Mouse (Mus musculus) lung, postnatal 0 days (tissue): ENCODE results near the gene Tpd52l1. TPM values are rescaled to one million over a fixed set of nuclear protein-coding genes. Genes with fewer than 3 reads are reported as not detected.

ENCODE experiments used
- ATAC-seq: fragments of 200-750 bp; cut with Nextera tagmentation; 2 replicates; pipeline ENCODE4 v1.8.0; 2017; ENCODE audit warnings: moderate library complexity
- DNase-seq: peaks from one replicate; pipeline ENCODE4 v3.0.0-alpha.2; 2016; ENCODE audit warnings: low spot score
- H3K27ac ChIP-seq: fragments of 300-500 bp; sonication (generic); 2 replicates; pipeline ENCODE4 v1.5.1; 2014; ENCODE audit warnings: antibody characterized with exemption, mild to moderate bottlenecking, low read length, mixed read lengths
- H3K27me3 ChIP-seq: fragments of 300-500 bp; sonication (generic); replicated peaks from 2 replicates; pipeline ENCODE4 v1.6.1; 2014; ENCODE audit warnings: low read length, mixed read lengths; ENCODE audit not compliant: insufficient read depth
- H3K36me3 ChIP-seq: fragments of 300-500 bp; sonication (generic); 2 replicates; pipeline ENCODE4 v1.6.1; 2014; ENCODE audit warnings: low read length, mixed read lengths; ENCODE audit not compliant: insufficient read depth
- H3K4me1 ChIP-seq: fragments of 300-500 bp; sonication (generic); 2 replicates; pipeline ENCODE4 v1.6.1; 2014; ENCODE audit warnings: antibody characterized with exemption, low read depth, low read length, mixed read lengths; ENCODE audit not compliant: insufficient read depth
- H3K4me2 ChIP-seq: fragments of 300-500 bp; sonication (generic); replicated peaks from 2 replicates; pipeline ENCODE4 v1.6.1; 2014; ENCODE audit warnings: low read depth, mild to moderate bottlenecking, low read length, moderate library complexity, mixed read lengths
- H3K4me3 ChIP-seq: fragments of 300-500 bp; sonication (generic); 2 replicates; pipeline ENCODE4 v1.5.1; 2014; ENCODE audit warnings: low read depth, low read length
- H3K9ac ChIP-seq: fragments of 300-500 bp; sonication (generic); replicated peaks from 2 replicates; pipeline ENCODE4 v1.6.1; 2014; ENCODE audit warnings: low read depth, mild to moderate bottlenecking
- H3K9me3 ChIP-seq: fragments of 300-500 bp; sonication (generic); 2 replicates; pipeline ENCODE4 v1.6.1; 2016; ENCODE audit warnings: low read length, mixed read lengths
- CTCF ChIP-seq: IDR thresholded peaks from 2 replicates; pipeline ENCODE4 v1.5.1; 2016; ENCODE audit warnings: antibody characterized with exemption, mild to moderate bottlenecking
- EP300 ChIP-seq: IDR thresholded peaks from 2 replicates; pipeline ENCODE4 v1.6.1; 2016; ENCODE audit warnings: antibody characterized with exemption, mild to moderate bottlenecking, control low read depth
- WGBS: fragments of 180-500 bp; shearing (Covaris S2); extraction: QIAGEN DNeasy Blood & Tissue Kit; methylation state at CpG from one replicate; pipeline ENCODE4 v1.1.7; 2014; 5-methylcytosine and 5-hydroxymethylcytosine counted together
- polyA plus RNA-seq: library from polyadenylated mRNA; unstranded; fragments of >200 nt; fragmentation: Nextera tagmentation; extraction: Ambion mirVana; gene quantifications from 2 replicates; pipeline ENCODE4 v1.2.1, GENCODE M21; 2015

Gene Tpd52l1
- polyA plus RNA-seq, 1 experiment from 2014 or later = 7.7 TPM

DNA sequence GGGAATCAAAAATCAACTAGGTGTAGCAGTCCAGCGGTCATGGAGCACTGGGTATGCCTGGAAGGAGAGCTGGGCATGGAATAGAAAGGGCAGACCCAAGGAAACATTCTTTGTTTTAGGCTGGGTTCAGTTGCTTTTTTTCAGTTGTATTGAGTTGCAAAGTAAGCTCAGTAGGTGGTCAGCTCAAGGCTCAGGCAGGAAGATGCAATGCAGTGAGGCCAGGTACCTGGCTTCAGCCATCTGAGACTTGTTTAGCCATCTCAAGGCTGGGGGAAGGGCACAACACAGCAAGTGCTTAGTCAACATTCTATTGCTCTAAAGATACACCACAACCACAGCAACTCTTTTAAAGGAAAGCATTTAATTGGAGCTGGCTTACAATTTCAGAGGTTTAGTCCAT, 11.0 kb upstream of the Tpd52l1 start:
- Histone ChIP-seq H3K4me1 (no peaks in the 10 kb centered on the region), H3K9me3 (no peaks in the 10 kb centered on the region), H3K4me2 (no peak overlapping the region), H3K36me3 (no peaks in the 10 kb centered on the region), H3K27me3 (no peaks in the 10 kb centered on the region), H3K27ac (no peak overlapping the region), H3K4me3 (no peak overlapping the region), H3K9ac (no peak overlapping the region)
- no peak for DNase-seq
- no peak for TF ChIP-seq EP300
- TF ChIP-seq CTCF = no peak
- no peak for ATAC-seq
- WGBS = 59% methylated on average over 1 of the region's 1 CpGs

DNA sequence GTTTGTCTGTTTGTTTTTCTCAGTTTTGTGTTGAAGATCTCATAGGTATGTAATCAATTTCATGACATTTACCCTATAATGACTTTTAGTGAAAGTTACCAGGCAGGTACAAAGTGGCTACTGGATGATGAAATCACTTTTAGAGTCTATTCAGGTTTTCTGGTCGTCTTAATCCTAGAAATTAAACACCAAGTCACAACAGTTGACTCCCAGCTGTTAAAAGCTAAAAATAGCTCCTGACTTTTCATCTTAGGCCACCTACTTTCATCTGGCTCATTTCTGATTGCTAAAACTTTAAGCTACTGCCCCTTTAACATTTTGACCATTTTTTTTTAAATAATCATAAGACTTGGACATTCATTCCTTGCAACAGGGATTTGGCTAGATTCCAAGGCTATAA, 1.3 kb upstream of the Tpd52l1 start:
- 17% methylated on average over 1 of the region's 1 CpGs for WGBS

DNA sequence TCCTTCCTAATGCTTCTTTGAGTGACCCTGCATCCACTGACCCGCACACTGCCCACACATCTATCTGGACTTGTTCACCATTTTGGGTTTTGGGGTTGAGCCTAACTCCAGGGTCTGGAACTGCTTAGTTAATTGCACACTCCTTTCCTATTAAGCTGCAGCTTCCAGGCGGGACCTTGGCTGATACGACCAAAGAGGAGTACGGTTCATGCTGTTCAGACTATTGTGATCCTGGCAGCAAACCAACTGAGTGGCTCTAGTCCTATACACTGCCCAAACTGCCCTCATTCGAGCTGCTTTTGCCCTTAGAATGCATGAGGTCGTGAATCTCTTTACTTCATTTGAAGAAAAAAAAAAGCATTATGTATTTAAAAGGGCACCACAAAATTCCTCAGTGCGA, 1.6 kb downstream of the Tpd52l1 start:
- no peaks in the 10 kb centered on the region for H3K27me3 ChIP-seq
- TF ChIP-seq EP300 (no peak), CTCF (no peak)
- no peak overlapping the region for H3K4me2 ChIP-seq
- 75% methylated on average over 7 of the region's 7 CpGs for WGBS
- H3K9me3 ChIP-seq = no peaks in the 10 kb centered on the region
- no peaks in the 10 kb centered on the region for H3K4me1 ChIP-seq
- no peak overlapping the region for H3K27ac ChIP-seq
- no peak overlapping the region for H3K4me3 ChIP-seq
- H3K36me3 ChIP-seq = no peaks in the 10 kb centered on the region
- H3K9ac ChIP-seq = no peak overlapping the region
- ATAC-seq (no peak), DNase-seq (no peak)

More for the DNA sequence above, 1.3 kb upstream of the Tpd52l1 start:
- Histone ChIP-seq H3K4me2 (no peak overlapping the region), H3K9ac (no peak overlapping the region), H3K4me1 (no peaks in the 10 kb centered on the region), H3K36me3 (no peaks in the 10 kb centered on the region), H3K4me3 (no peak overlapping the region), H3K27ac (no peak overlapping the region), H3K9me3 (no peaks in the 10 kb centered on the region), H3K27me3 (no peaks in the 10 kb centered on the region)
- no peak for DNase-seq
- no peak for TF ChIP-seq CTCF
- no peak for TF ChIP-seq EP300
- no peak for ATAC-seq

DNA sequence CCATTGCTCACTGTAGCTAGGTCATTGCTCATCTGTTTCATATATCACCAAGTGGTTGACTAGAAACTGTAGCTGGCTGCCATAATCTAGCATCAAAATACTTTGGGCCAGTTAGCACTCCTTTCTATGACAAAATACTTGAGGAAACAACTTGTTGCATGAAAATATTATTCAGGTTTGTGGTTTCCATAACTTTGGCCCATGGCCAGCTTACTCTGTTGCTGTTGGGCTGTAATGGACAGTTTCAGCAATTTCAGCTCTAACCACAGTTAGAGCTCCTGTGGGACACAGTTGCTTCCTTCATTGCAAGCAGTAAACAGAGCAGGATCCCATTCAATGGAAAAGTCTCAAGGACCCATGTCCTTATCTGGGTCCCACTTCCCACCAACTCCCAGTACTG, 4.3 kb downstream of the Tpd52l1 start:
- ATAC-seq = no peak

DNA sequence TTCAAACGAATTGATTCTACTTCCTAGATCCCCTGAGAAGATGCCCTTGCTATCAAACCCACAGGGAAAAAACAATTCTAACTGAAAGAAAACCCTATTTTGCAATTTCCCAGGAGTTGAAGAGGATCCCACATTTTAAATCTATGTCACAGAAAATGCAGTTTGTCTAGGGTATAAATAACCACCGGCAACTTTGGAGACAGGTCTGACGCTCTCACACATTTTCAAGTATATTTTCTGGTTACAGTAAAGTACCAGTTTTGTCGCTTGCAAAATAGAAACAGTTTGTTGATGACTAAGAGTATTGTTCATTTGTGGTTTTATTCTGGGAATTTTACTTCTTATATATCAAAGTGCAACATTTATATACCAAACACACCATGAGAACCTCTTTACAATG, 9.7 kb downstream of the Tpd52l1 start:
- Histone ChIP-seq H3K4me3 (no peak overlapping the region), H3K36me3 (no peaks in the 10 kb centered on the region), H3K4me2 (no peak overlapping the region), H3K27ac (no peak overlapping the region), H3K9me3 (no peaks in the 10 kb centered on the region), H3K27me3 (no peaks in the 10 kb centered on the region), H3K4me1 (no peaks in the 10 kb centered on the region), H3K9ac (no peak overlapping the region)
- DNase-seq (no peak), ATAC-seq (no peak)
- TF ChIP-seq EP300 (no peak), CTCF (no peak)
- 80% methylated on average over 4 of the region's 4 CpGs for WGBS

More for the DNA sequence above, 4.3 kb downstream of the Tpd52l1 start:
- TF ChIP-seq CTCF = no peak
- TF ChIP-seq EP300 = no peak
- H3K36me3 ChIP-seq = no peaks in the 10 kb centered on the region
- no peaks in the 10 kb centered on the region for H3K4me1 ChIP-seq
- DNase-seq = no peak
- no peak overlapping the region for H3K4me3 ChIP-seq
- H3K27ac ChIP-seq = no peak overlapping the region
- H3K27me3 ChIP-seq = no peaks in the 10 kb centered on the region
- H3K9me3 ChIP-seq = no peaks in the 10 kb centered on the region
- no peak overlapping the region for H3K4me2 ChIP-seq
- no peak overlapping the region for H3K9ac ChIP-seq

DNA sequence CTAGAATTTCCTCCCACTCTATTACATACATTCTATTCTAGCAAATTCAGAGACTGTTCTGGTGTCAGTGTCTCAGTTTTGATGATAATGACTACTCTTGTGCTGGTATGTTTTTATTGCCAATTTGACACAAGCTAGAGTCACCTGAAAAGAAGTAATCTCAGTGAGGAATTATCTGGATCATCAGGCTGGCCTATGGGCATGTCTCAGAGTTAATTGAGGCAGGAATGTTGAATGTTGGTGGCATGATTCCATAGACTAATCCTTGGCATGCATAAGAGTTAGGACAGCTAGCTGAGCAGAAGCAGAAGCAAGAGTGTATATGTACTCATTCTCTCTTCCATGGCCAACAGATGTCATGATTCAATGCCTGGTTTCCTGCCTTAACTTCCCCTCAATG, 27.8 kb downstream of the Tpd52l1 start:
- Histone ChIP-seq H3K27ac (no peak overlapping the region), H3K9ac (no peak overlapping the region), H3K4me3 (no peak overlapping the region), H3K36me3 (no peaks in the 10 kb centered on the region), H3K27me3 (no peaks in the 10 kb centered on the region), H3K9me3 (no peaks in the 10 kb centered on the region), H3K4me1 (no peaks in the 10 kb centered on the region), H3K4me2 (no peak overlapping the region)
- ATAC-seq (no peak), DNase-seq (no peak)
- TF ChIP-seq EP300 (no peak), CTCF (no peak)

DNA sequence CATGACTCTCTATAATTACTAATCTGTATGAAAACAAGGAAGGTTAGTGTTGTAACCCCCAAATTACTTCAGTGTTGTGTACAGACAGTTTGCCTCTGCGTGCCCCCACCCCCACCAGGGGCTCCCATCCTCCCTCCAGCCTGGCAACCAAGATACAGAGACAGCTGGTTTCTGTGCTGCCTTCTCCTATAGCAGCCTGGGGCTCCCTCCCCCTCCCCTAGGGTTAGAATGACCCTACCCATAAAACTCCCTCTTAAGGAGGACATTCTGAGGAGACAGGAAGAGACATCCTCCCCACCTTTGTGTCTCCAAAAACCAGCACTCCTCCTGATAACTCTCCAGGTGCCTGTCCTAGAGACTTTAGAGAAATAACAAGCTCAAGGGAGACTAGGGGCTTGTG, 52.8 kb downstream of the Tpd52l1 start:
- no peaks in the 10 kb centered on the region for H3K36me3 ChIP-seq
- no peaks in the 10 kb centered on the region for H3K4me1 ChIP-seq
- H3K9ac ChIP-seq = no peak overlapping the region
- H3K9me3 ChIP-seq = no peaks in the 10 kb centered on the region
- H3K4me3 ChIP-seq = no peak overlapping the region
- ATAC-seq (no peak), DNase-seq (no peak)
- H3K27me3 ChIP-seq = no peaks in the 10 kb centered on the region
- no peak overlapping the region for H3K4me2 ChIP-seq
- TF ChIP-seq EP300 = no peak
- TF ChIP-seq CTCF = no peak
- H3K27ac ChIP-seq = no peak overlapping the region
- WGBS = 54% methylated on average over 1 of the region's 1 CpGs
